Mouse (Mus musculus) limb, embryonic 12.5 days (tissue): ENCODE measurements around the gene Rnf141. TPM values are rescaled to one million over a fixed set of nuclear protein-coding genes. Genes with fewer than 3 reads are reported as not detected.

Experiments
- ATAC-seq: fragments of 200-750 bp; cut with Nextera tagmentation; 2 replicates; pipeline ENCODE4 v1.8.0; 2017; ENCODE audit warnings: low read depth, moderate TSS enrichment; ENCODE audit not compliant: insufficient number of reproducible peaks, insufficient read depth, low FRiP score, low TSS enrichment
- H3K27ac ChIP-seq: fragments of 300-500 bp; sonication (generic); 2 replicates; pipeline ENCODE4 v1.5.1; 2016; ENCODE audit warnings: mild to moderate bottlenecking, moderate library complexity
- H3K27me3 ChIP-seq: fragments of 300-500 bp; sonication (generic); 2 replicates; pipeline ENCODE4 v1.6.1; 2016; ENCODE audit warnings: mild to moderate bottlenecking, moderate library complexity
- H3K36me3 ChIP-seq: fragments of 300-500 bp; sonication (generic); 2 replicates; pipeline ENCODE4 v1.6.1; 2016; ENCODE audit warnings: mild to moderate bottlenecking, moderate library complexity
- H3K4me1 ChIP-seq: fragments of 300-500 bp; sonication (generic); replicated peaks from 2 replicates; pipeline ENCODE4 v1.6.1; 2016
- H3K4me2 ChIP-seq: fragments of 300-500 bp; sonication (generic); 2 replicates; pipeline ENCODE4 v1.6.1; 2016; ENCODE audit warnings: mild to moderate bottlenecking, moderate library complexity
- H3K4me3 ChIP-seq: fragments of 300-500 bp; sonication (generic); replicated peaks from 2 replicates; pipeline ENCODE4 v1.5.1; 2016; ENCODE audit warnings: mild to moderate bottlenecking
- H3K9ac ChIP-seq: fragments of 300-500 bp; sonication (generic); replicated peaks from 2 replicates; pipeline ENCODE4 v1.6.1; 2016; ENCODE audit warnings: mild to moderate bottlenecking, moderate library complexity
- H3K9me3 ChIP-seq: fragments of 300-500 bp; sonication (generic); 2 replicates; pipeline ENCODE4 v1.6.1; 2016; ENCODE audit warnings: mild to moderate bottlenecking, moderate library complexity
- WGBS: fragments of 180-500 bp; shearing (Covaris S2); methylation state at CpG from one replicate; pipeline ENCODE4 v1.1.7; 2016; 5-methylcytosine and 5-hydroxymethylcytosine counted together
- microRNA-seq: library from miRNA; unstranded; fragments of <30 nt; microRNA quantifications from one replicate; pipeline ENCODE4, GENCODE M21; 2017
- polyA plus RNA-seq: library from polyadenylated mRNA; unstranded; fragments of >200 nt; fragmentation: Nextera tagmentation; extraction: Ambion mirVana; gene quantifications from 2 replicates; pipeline ENCODE4 v1.2.1, GENCODE M21; 2016

The Rnf141 gene
- polyA plus RNA-seq, 1 experiment from 2014 or later, result 20.5 TPM

DNA sequence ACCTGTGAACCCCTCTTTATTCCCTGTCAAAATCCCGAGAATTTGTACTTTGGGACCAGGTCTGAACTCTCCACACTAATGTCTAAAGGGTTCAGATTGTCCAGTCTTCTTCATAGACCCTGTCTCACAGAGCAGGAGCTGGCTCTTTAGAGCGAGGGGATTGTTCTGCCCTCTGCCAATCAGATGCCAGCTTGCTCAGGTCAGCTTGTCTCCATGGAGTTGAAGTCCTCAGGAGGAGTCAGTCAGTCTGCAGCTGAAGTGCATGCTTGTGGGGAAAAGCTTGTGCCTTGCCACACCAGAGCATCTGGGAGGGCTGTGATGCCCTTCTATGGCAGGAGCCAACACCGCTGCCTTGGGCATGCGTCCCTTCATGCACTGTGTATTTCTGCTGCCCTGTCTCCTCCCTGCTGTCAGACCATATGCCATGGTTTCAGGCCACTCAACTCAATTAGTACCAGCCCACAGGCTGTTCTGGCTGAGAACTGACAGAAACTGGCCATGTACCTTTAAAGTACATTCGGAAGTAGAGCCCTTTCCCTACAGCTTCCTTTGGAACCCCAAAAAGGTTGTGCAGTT, 81.6 kb downstream of the Rnf141 start:
- Histone ChIP-seq H3K27me3 (peaks cover 6% of the 10 kb centered on the region), H3K36me3 (no peaks in the 10 kb centered on the region), H3K4me1 (no peaks in the 10 kb centered on the region), H3K27ac (no peak overlapping the region), H3K4me3 (no peak overlapping the region), H3K9ac (no peak overlapping the region), H3K9me3 (no peaks in the 10 kb centered on the region), H3K4me2 (no peak overlapping the region)
- no peak for ATAC-seq
- 85% methylated on average over 5 of the region's 5 CpGs for WGBS

GRCm38 (mm10) chr7:110756440-110756839, 87.8 kb downstream of the Rnf141 start:
- no peak overlapping the region for H3K4me2 ChIP-seq
- no peaks in the 10 kb centered on the region for H3K9me3 ChIP-seq
- 43% methylated on average over 2 of the region's 2 CpGs for WGBS

DNA sequence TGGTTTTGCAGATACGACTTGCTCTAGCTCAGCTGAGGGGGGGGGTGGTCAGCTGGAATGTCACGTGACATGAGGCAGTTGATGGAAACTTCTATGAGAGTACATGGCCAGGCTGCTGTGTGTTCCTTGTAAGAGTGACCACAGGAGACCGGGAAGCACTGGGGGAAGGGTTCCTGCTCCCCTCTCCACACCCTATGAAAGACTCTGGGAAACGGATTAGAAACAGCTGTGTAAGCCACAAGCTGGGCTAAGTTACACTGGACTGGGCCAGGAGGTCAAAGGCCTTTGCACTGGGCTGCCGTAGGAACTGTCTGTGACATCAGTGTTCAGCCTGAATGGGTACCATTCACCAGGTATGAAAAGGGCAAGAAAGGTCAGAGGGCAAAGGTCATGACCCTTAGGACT, 90.3 kb downstream of the Rnf141 start:
- Histone ChIP-seq H3K4me2 (no peak overlapping the region), H3K4me1 (peaks cover 20% of the 10 kb centered on the region), H3K27me3 (no peaks in the 10 kb centered on the region), H3K9me3 (no peaks in the 10 kb centered on the region), H3K36me3 (no peaks in the 10 kb centered on the region), H3K4me3 (no peak overlapping the region), H3K27ac (no peak overlapping the region), H3K9ac (no peak overlapping the region)
- WGBS, result 10% methylated on average over 5 of the region's 5 CpGs
- ATAC-seq, result no peak; the same call in 1 of the 2 replicates

More at GRCm38 (mm10) chr7:110756440-110756839, 87.8 kb downstream of the Rnf141 start:
- no peak for ATAC-seq
- no peak overlapping the region for H3K9ac ChIP-seq
- no peak overlapping the region for H3K27ac ChIP-seq
- H3K4me1 ChIP-seq, result peaks cover 20% of the 10 kb centered on the region
- no peak overlapping the region for H3K4me3 ChIP-seq
- no peaks in the 10 kb centered on the region for H3K36me3 ChIP-seq
- no peaks in the 10 kb centered on the region for H3K27me3 ChIP-seq

DNA sequence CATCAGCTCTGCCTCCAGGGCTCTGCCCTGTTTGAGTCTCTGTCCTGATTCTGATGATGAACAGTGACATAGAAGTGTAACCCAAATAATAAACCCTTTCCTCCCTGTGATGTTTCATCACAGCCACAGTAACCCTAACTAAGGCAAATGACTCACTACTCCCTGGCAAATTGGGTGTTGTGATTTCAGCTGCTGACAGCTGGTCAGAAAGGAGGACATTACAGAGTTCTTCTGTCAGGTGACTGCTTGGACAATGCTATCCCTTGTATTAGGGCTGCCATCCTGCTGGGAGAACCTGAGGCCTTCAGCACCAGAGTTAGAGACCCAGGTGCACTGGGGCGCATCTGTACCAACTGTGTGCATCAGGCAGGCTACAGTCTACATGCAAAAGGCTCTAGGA, 90.9 kb downstream of the Rnf141 start:
- ATAC-seq, result no peak
- H3K4me3 ChIP-seq, result no peak overlapping the region
- H3K9ac ChIP-seq, result no peak overlapping the region
- no peak overlapping the region for H3K4me2 ChIP-seq
- no peak overlapping the region for H3K27ac ChIP-seq
- no peaks in the 10 kb centered on the region for H3K9me3 ChIP-seq
- no peaks in the 10 kb centered on the region for H3K36me3 ChIP-seq
- H3K4me1 ChIP-seq, result peaks cover 20% of the 10 kb centered on the region
- 94% methylated on average over 1 of the region's 1 CpGs for WGBS
- no peaks in the 10 kb centered on the region for H3K27me3 ChIP-seq

DNA sequence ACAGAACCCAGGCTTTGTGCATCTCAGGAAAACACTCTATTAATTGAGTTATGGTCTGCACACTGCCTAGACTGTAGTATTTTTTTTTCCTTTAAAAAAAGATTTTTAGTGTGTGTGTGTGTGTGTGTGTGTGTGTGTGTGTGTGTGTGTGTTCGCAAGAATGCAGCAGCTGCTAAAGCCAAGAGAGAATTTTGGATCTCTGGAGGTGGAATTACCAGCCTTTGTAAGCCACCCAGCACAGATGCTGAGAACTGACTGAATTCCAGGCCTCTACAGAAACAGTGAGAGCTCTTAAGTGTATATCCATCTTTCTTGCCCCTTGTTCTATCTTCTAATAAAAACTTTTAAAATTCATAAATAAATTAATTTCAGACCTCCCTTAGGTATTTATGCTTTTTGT, 92.6 kb downstream of the Rnf141 start:
- no peaks in the 10 kb centered on the region for H3K36me3 ChIP-seq
- no peak for ATAC-seq
- WGBS, result 100% methylated on average over 1 of the region's 1 CpGs

DNA sequence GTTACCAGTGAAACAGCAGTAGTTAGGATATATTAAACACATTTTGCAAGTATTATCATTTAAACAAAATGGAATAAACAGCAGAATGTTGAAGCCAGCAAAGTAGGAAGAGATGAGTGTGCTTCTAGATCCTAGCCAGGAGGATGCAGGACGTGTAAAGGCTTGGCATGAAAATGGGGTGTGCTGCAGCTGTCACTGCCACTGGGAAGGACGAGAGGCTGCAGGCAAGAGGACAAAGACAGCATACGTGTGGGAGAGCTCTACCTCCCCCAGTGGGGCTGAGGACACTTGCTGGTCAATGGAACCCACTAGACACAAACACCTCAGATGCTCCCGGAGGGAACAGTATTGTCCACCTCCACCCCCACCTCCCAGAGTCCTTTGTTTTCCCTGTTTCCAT, 93.4 kb downstream of the Rnf141 start:
- H3K9ac ChIP-seq, result no peak overlapping the region
- WGBS, result 61% methylated on average over 4 of the region's 4 CpGs
- no peak overlapping the region for H3K27ac ChIP-seq
- no peak overlapping the region for H3K4me3 ChIP-seq
- no peak for ATAC-seq
- H3K9me3 ChIP-seq, result no peaks in the 10 kb centered on the region
- peaks cover 15% of the 10 kb centered on the region for H3K4me1 ChIP-seq
- H3K4me2 ChIP-seq, result no peak overlapping the region
- no peaks in the 10 kb centered on the region for H3K27me3 ChIP-seq
- H3K36me3 ChIP-seq, result no peaks in the 10 kb centered on the region

More for the DNA sequence above, 92.6 kb downstream of the Rnf141 start:
- Histone ChIP-seq H3K27ac (no peak overlapping the region), H3K9ac (no peak overlapping the region), H3K4me2 (no peak overlapping the region), H3K4me1 (peaks cover 15% of the 10 kb centered on the region), H3K4me3 (no peak overlapping the region), H3K27me3 (no peaks in the 10 kb centered on the region), H3K9me3 (no peaks in the 10 kb centered on the region)

Small RNA genes within 50 kb of the gene (microRNA-seq; reads per million reads assigned to microRNA genes)
- gene Gm47282, result not detected

Other genes starting within 250 kb of the Rnf141 start
- gene Sbf2, start 229.5 kb downstream of the Rnf141 start, polyA plus RNA-seq, result 34.2 and 35.1 TPM in 2 replicates
- 1.2 and 2.1 TPM in 2 replicates for gene Adm, start 216.8 kb downstream of the Rnf141 start, polyA plus RNA-seq
- 1.4 and 2.4 TPM in 2 replicates for gene Ampd3, start 76.3 kb downstream of the Rnf141 start, polyA plus RNA-seq
- gene Lyve1, start 18.8 kb upstream of the Rnf141 start, polyA plus RNA-seq, result 0.14 and 1.1 TPM in 2 replicates
- 0.61 and 0.86 TPM in 2 replicates for gene Mrvi1, start 138.0 kb upstream of the Rnf141 start, polyA plus RNA-seq
- 88.5 and 91.9 TPM in 2 replicates for gene Ctr9, start 184.5 kb upstream of the Rnf141 start, polyA plus RNA-seq
- 1,066 and 1,105 TPM in 2 replicates for gene Eif4g2, start 238.6 kb upstream of the Rnf141 start, polyA plus RNA-seq